In the genomic region with DNA sequence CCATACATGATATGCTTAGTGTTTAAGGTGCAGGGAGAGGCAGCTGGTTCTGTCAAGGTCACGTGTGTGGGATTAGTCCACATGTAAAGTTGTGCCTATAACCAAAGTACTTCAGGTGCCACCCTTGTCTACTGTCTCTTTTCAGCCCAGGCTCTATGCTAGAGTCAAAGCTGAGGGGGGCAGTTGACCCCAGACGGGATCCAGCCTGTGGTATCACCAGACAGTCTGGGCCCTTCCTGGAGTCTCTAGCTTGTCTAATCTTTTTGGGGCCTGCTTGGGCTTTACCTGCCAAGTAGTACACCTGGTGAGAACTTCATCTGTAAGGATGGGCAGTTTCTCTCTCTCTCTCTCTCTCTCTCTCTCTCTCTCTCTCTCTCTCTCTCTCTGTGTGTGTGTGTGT, we compare ENCODE assay signal across 8 mouse cellular contexts. TPM values are rescaled to one million over a fixed set of nuclear protein-coding genes. Genes with fewer than 3 reads are reported as not detected.
A peak's percentile ranks its signal among the peaks of the same experiment; 100 is the strongest.
DNase-seq lines count a peak whose midpoint lies in the region; ATAC-seq and TF ChIP-seq lines count a peak whose summit lies in the region.

No protein-coding gene starts in this region.

- ATAC-seq in heart, embryonic 14.5 days (ENCODE audit: insufficient number of reproducible peaks, insufficient read depth, low FRiP score, low read depth): no peak
- ATAC-seq in hindbrain, embryonic 14.5 days (ENCODE audit: low FRiP score): no peak
- ATAC-seq in midbrain, embryonic 16.5 days: no peak

- H3K27me3 ChIP-seq in heart, embryonic 14.5 days (ENCODE audit: control insufficient read depth, insufficient read depth, low read length): no peaks in the 10 kb centered on the region
- H3K27me3 ChIP-seq in hindbrain, embryonic 14.5 days (ENCODE audit: control insufficient read depth, insufficient read depth, low read length): no peaks in the 10 kb centered on the region
- no peaks in the 10 kb centered on the region for H3K27me3 ChIP-seq in midbrain, embryonic 16.5 days (ENCODE audit: control insufficient read depth, insufficient read depth, low read depth, low read length)

- H3K4me2 ChIP-seq in heart, embryonic 14.5 days (ENCODE audit: low read length): peak overlapping the region; percentile 91
- peak overlapping the region; percentile 98 for H3K4me2 ChIP-seq in hindbrain, embryonic 14.5 days (replicated peaks)
- peak overlapping the region; percentile 85 for H3K4me2 ChIP-seq in midbrain, embryonic 16.5 days (ENCODE audit: low read length)

- intact Hi-C loops in heart, postnatal 14 days (cut with DNase I): no loop called here

- H3K4me1 ChIP-seq in heart, embryonic 14.5 days (ENCODE audit: control insufficient read depth in 2 of 2, insufficient read depth in 2 of 2, low read length in 2 of 2): peaks cover 19 to 39% of the 10 kb centered on the region in 2 experiments
- H3K4me1 ChIP-seq in hindbrain, embryonic 14.5 days (replicated peaks; ENCODE audit: control insufficient read depth, insufficient read depth, low read length): peaks cover 21% of the 10 kb centered on the region
- H3K4me1 ChIP-seq in midbrain, embryonic 16.5 days (ENCODE audit: control insufficient read depth, insufficient read depth, low read length): peaks cover 27% of the 10 kb centered on the region

- no peak for TF ChIP-seq CTCF in brain, embryonic 14.5 days (IDR thresholded peaks at IDR 0.05; ENCODE audit: borderline replicate concordance, extremely low read depth, insufficient read depth, insufficient read length)

- WGBS in heart, embryonic 14.5 days: 58% methylated on average over 2 of the region's 2 CpGs
- WGBS in hindbrain, embryonic 14.5 days: 72% methylated on average over 2 of the region's 2 CpGs
- 75% methylated on average over 2 of the region's 2 CpGs for WGBS in midbrain, embryonic 16.5 days

- DNase-seq in heart, postnatal 14 days: no peak
- DNase-seq in brain, embryonic 14.5 days (ENCODE audit: low read depth): peak; percentile 1
- DNase-seq in hindbrain, embryonic 14.5 days (ENCODE audit: low spot score): no peak
- no peak for DNase-seq in spleen, postnatal 36 days (ENCODE audit: low spot score in 2 of 2)
- DNase-seq in gastrocnemius, postnatal 4 days (ENCODE audit: low spot score in 2 of 2): no peak
- DNase-seq in urinary bladder, postnatal 10 days (ENCODE audit: low spot score): no peak

- no peak overlapping the region for H3K4me3 ChIP-seq in heart, embryonic 14.5 days (ENCODE audit: control insufficient read depth in 1 of 2, insufficient read depth in 1 of 2, low read depth in 1 of 2, low read length in 2 of 2)
- H3K4me3 ChIP-seq in hindbrain, embryonic 14.5 days (replicated peaks; ENCODE audit: low read length): peak overlapping the region; percentile 77; the same call in 1 of the 2 replicates
- H3K4me3 ChIP-seq in midbrain, embryonic 16.5 days (ENCODE audit: low read depth, low read length): no peak overlapping the region

- no peaks in the 10 kb centered on the region for H3K9me3 ChIP-seq in heart, embryonic 14.5 days (ENCODE audit: control insufficient read depth, low read length)
- no peaks in the 10 kb centered on the region for H3K9me3 ChIP-seq in hindbrain, embryonic 14.5 days (ENCODE audit: control insufficient read depth, low read length)
- H3K9me3 ChIP-seq in midbrain, embryonic 16.5 days (replicated peaks; ENCODE audit: control insufficient read depth, low read length, poor library complexity, severe bottlenecking): no peaks in the 10 kb centered on the region

- no peak for TF ChIP-seq POLR2A in brain, embryonic 14.5 days (IDR thresholded peaks at IDR 0.05; ENCODE audit: borderline replicate concordance, extremely low read depth, insufficient read depth, insufficient read length, poor library complexity, severe bottlenecking)

- H3K9ac ChIP-seq in heart, embryonic 14.5 days (ENCODE audit: low read length): 0 out of 2 replicates have a peak overlapping the region, but pooled peaks have one; percentile 100
- no peak overlapping the region for H3K9ac ChIP-seq in hindbrain, embryonic 14.5 days
- H3K9ac ChIP-seq in midbrain, embryonic 16.5 days (ENCODE audit: low read depth, low read length): no peak overlapping the region; the same call in 1 of the 2 replicates

- peaks cover 31% of the 10 kb centered on the region for H3K36me3 ChIP-seq in heart, embryonic 14.5 days (ENCODE audit: control insufficient read depth, insufficient read depth, low read length)
- H3K36me3 ChIP-seq in hindbrain, embryonic 14.5 days (replicated peaks; ENCODE audit: control insufficient read depth, insufficient read depth): peaks cover 28% of the 10 kb centered on the region
- H3K36me3 ChIP-seq in midbrain, embryonic 16.5 days (ENCODE audit: control insufficient read depth, insufficient read depth, low read length): peaks cover 8% of the 10 kb centered on the region; the same call in 1 of the 2 replicates

- peak overlapping the region; percentile 49 to 98 for H3K27ac ChIP-seq in heart, embryonic 14.5 days (replicated peaks in 1 of 2; ENCODE audit: control insufficient read depth in 1 of 2, insufficient read depth in 1 of 2, low read depth in 2 of 2, low read length in 2 of 2)
- H3K27ac ChIP-seq in hindbrain, embryonic 14.5 days: peak overlapping the region; percentile 93; the same call in 1 of the 2 replicates
- H3K27ac ChIP-seq in midbrain, embryonic 16.5 days (ENCODE audit: low read length): peak overlapping the region; percentile 98

RNA-seq across cellular contexts. Expression of gene Vamp2, which starts 0.7 kb away (rescaled TPM):
- 81.5 and 93.9 TPM in 2 replicates for polyA plus RNA-seq in heart, embryonic 14.5 days (2014; fragmentation: Nextera tagmentation; extraction: Ambion mirVana)
- 10 to 100 TPM; 68.8 to 72.6 TPM for total RNA-seq in heart, postnatal 14 days (2021)
- polyA plus RNA-seq in brain, embryonic 14.5 days (2012; rRNA removed): 251 and 319 TPM in 2 replicates
- 324 and 368 TPM in 2 replicates for polyA plus RNA-seq in hindbrain, embryonic 14.5 days (2014; fragmentation: Nextera tagmentation; extraction: Ambion mirVana)
- polyA plus RNA-seq in midbrain, embryonic 16.5 days (2015; fragmentation: Nextera tagmentation; extraction: Ambion mirVana): 335 and 438 TPM in 2 replicates
- 10 to 100 TPM; 61.1 to 70.4 TPM for total RNA-seq in gastrocnemius, postnatal 4 days (2021)

RNA-seq across cellular contexts. Expression of gene Per1, which starts 7.4 kb away (rescaled TPM):
- 16.0 and 17.8 TPM in 2 replicates for polyA plus RNA-seq in heart, embryonic 14.5 days (2014; fragmentation: Nextera tagmentation; extraction: Ambion mirVana)
- 100 to 1,000 TPM; 100 to 103 TPM for total RNA-seq in heart, postnatal 14 days (2021)
- 12.2 and 16.3 TPM in 2 replicates for polyA plus RNA-seq in brain, embryonic 14.5 days (2012; rRNA removed)
- 9.6 and 10.1 TPM in 2 replicates for polyA plus RNA-seq in hindbrain, embryonic 14.5 days (2014; fragmentation: Nextera tagmentation; extraction: Ambion mirVana)
- polyA plus RNA-seq in midbrain, embryonic 16.5 days (2015; fragmentation: Nextera tagmentation; extraction: Ambion mirVana): 12.4 TPM in 2 replicates
- 10 to 100 TPM; 32.1 to 49.3 TPM for total RNA-seq in gastrocnemius, postnatal 4 days (2021)

RNA-seq across cellular contexts. Expression of gene Tmem107, which starts 17.0 kb away (rescaled TPM):
- polyA plus RNA-seq in heart, embryonic 14.5 days (2014; fragmentation: Nextera tagmentation; extraction: Ambion mirVana): 33.5 and 34.4 TPM in 2 replicates
- 1 to 10 TPM; 5.2 to 5.4 TPM for total RNA-seq in heart, postnatal 14 days (2021)
- 25.6 and 35.1 TPM in 2 replicates for polyA plus RNA-seq in brain, embryonic 14.5 days (2012; rRNA removed)
- 40.3 and 40.7 TPM in 2 replicates for polyA plus RNA-seq in hindbrain, embryonic 14.5 days (2014; fragmentation: Nextera tagmentation; extraction: Ambion mirVana)
- polyA plus RNA-seq in midbrain, embryonic 16.5 days (2015; fragmentation: Nextera tagmentation; extraction: Ambion mirVana): 41.2 and 44.0 TPM in 2 replicates
- 10 to 100 TPM; 11.7 to 14.3 TPM for total RNA-seq in gastrocnemius, postnatal 4 days (2021)

RNA-seq across cellular contexts. Expression of gene Borcs6, which starts 28.1 kb away (rescaled TPM):
- polyA plus RNA-seq in heart, embryonic 14.5 days (2014; fragmentation: Nextera tagmentation; extraction: Ambion mirVana): 13.0 and 14.1 TPM in 2 replicates
- total RNA-seq in heart, postnatal 14 days (2021): 10 to 100 TPM; 15.9 to 16.2 TPM
- 19.6 and 22.1 TPM in 2 replicates for polyA plus RNA-seq in brain, embryonic 14.5 days (2012; rRNA removed)
- 18.6 and 24.3 TPM in 2 replicates for polyA plus RNA-seq in hindbrain, embryonic 14.5 days (2014; fragmentation: Nextera tagmentation; extraction: Ambion mirVana)
- 15.7 and 20.4 TPM in 2 replicates for polyA plus RNA-seq in midbrain, embryonic 16.5 days (2015; fragmentation: Nextera tagmentation; extraction: Ambion mirVana)
- total RNA-seq in gastrocnemius, postnatal 4 days (2021): 10 to 100 TPM; 14.6 to 14.9 TPM

RNA-seq across cellular contexts. Expression of gene Hes7, which starts 32.6 kb away (rescaled TPM):
- 0.43 and 0.47 TPM in 2 replicates for polyA plus RNA-seq in heart, embryonic 14.5 days (2014; fragmentation: Nextera tagmentation; extraction: Ambion mirVana)
- total RNA-seq in heart, postnatal 14 days (2021): under 1 TPM; 0.14 to 0.32 TPM
- 0.42 and 0.45 TPM in 2 replicates for polyA plus RNA-seq in brain, embryonic 14.5 days (2012; rRNA removed)
- 0.43 and 0.52 TPM in 2 replicates for polyA plus RNA-seq in hindbrain, embryonic 14.5 days (2014; fragmentation: Nextera tagmentation; extraction: Ambion mirVana)
- 0.75 and 1.1 TPM in 2 replicates for polyA plus RNA-seq in midbrain, embryonic 16.5 days (2015; fragmentation: Nextera tagmentation; extraction: Ambion mirVana)
- total RNA-seq in gastrocnemius, postnatal 4 days (2021): under 1 TPM; 0.34 to 0.54 TPM
